Mouse (Mus musculus) cortical plate, adult 2 months (tissue): ENCODE measurements around the gene Ikbkg.

Experiments used
- CTCF ChIP-seq: fragments of 200-500 bp; IDR thresholded peaks from 2 replicates; pipeline ENCODE4 v1.5.1; 2011; ENCODE audit warnings: mild to moderate bottlenecking, control low read depth, low read length; ENCODE audit not compliant: insufficient read depth; ENCODE audit errors: extremely low read depth
- POLR2A ChIP-seq: fragments of 200-500 bp; IDR thresholded peaks from 2 replicates; pipeline ENCODE4 v1.6.1; 2011; ENCODE audit warnings: mild to moderate bottlenecking, low read length, control low read depth; ENCODE audit not compliant: insufficient read depth; ENCODE audit errors: extremely low read depth

DNA sequence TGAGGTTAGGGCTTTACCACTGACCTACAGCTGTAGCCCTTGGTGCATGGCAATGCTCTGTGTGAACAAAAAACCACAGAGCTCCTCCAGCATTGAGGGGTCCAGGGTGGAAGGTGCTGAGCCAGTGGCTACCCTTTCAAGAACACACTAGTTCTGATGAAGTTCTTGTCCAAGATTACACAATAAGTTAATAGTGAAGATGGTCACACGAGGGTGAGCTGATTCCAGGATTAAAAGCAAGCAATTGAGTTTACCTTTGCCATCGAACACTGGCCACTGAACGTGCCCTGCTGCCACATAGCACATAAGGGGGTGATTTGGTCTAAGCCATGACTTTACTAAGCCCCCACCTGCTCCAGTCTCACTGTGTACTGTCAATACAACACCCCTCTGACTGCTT lies 34.0 kb downstream of the Ikbkg start:
- TF ChIP-seq POLR2A (no peak), CTCF (no peak)
